Mouse (Mus musculus) testis, postnatal 10 days (tissue): ENCODE results near the gene Scly.

Experiments used
- DNase-seq: peaks from one replicate; pipeline ENCODE4 v3.0.0; 2021; ENCODE audit warnings: low spot score

Gene Scly

DNA sequence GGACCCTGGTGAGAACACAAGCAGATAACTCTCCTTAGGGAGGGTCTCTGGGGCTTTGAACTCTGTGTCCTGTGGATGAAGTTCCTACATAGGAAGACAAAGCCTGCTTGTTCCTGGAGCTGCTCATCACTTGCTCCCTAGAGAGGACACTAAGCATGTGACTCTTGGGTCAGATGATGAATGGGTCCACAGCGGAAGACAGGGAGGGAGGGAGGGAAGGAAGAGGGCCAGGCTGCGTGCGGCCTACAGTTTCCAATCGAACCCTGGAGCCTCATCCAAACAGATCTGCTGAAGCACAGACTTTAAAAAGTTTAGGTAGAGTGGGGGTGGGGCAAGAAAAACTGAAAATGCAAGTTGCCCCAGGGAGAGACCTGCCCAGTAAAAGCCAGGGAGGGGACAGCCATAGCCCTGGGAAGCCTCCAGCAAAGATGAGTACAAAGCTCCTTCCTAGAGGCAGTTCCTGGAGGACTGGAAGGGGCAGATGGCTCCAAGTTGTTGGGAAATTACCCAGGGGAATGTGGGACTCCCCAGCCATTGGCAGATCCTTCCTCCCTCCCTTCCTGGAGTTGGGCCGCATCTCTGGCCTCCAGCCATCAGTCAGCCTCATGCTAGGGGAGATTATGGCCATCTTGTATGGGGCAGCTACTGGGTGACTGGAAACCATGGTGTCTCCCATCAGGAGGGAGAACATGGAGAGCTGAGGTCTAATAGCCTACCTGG is 1.7 kb downstream of the Scly start:
- no peak for DNase-seq

DNA sequence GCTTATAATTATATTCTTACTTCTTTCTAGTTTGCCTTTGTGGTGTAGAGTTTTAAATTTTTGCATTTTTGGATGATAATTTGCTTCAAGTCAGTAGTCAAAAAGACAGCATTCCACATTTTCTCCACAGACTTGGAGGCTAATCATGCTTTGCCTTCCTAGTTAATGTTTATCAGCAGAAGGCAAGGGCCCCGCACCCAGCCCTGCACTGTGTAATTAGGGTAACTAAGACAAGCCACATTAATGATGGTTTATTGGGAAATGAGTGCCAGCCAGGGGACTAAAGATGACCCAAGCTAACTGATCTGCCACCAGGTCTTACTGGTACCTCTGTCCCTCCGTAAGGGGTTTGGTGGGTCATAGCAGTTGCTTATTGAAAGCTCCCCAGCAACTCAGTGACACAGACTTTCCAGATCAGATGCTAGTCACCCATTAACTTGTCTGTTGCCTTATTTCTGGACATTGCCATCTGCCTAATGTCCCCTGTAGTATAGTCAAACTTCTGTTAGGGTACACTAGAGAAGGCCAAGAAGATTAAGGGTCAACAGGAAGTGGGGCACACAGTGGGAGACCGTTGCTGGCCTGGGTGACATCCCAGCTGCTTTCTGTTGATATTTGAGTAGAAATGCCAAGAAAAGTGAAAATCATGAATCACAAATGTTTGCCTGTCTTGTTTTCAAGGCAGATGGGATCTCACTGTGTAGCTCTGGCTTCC is 3.2 kb downstream of the Scly start:
- no peak for DNase-seq

DNA sequence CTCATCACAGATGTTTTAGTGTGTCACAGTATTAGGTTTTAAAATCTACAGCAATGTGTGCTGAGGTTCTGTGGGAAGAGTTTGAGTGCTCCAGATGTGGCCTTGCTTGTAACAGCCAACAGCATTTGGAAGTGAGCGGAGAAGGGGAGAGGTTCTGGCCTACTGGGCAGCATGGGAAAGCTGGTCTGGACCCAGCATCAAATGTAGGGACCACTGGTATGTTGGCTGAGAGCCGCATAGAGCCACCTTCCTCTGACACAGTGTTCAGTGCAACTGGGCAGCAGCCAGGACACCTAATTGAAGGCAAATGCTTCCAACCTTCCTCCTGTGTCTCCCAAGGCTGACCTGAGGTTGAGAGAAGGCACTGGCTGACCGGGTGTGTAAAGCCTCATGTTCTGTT is 3.9 kb downstream of the Scly start:
- DNase-seq: no peak

DNA sequence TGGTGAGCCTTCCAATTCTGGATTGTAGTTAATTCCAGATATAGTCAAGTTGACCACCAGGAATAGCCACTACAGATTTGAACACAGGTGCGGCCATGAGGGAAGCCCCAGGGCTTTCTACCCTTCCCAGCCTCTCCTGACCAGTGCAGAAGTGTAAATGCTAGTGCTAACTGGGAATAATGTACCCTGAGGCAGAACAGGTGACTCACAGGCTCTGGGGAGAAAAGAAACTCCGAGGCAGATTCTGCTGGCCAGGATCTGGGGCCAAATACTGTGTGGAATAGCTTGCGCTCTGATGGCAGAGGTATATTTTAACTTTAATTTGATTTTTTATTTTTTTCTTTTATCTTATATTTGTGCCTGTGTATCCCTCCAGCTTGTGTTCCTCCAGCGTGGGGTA is 6.5 kb downstream of the Scly start:
- no peak for DNase-seq

DNA sequence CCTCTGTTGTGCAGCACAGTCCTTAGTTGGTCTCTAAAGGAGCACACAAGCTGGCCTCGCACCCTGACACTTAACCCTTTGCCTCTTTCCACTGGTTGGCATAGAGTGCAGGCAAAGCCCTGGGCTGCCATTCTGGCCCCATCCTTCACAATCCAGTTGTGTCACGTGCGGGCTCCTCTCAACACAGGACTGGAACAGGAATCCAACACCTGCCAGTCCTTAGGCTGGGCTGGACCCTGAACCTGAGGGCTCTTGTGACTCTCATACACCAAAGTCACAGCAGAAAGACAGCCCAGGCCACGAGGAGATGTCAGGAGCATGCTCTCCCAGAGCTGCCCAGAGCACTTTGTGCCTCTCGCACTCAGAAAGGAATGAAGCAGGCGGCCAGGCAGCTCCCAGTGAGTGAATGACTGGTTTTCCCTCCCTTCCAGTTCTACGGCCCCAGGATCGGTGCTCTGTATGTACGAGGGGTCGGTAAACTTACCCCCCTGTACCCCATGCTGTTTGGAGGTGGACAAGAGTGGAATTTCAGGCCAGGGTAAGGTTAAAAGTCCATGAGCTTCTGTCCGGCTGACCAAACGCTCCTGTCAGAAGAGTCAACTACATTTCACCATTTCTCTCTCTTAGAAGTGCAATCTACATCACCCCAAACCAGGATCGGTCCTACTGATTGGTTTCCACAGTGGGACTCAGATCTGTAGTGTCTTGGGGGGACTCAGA is 11.4 kb downstream of the Scly start:
- no peak for DNase-seq

DNA sequence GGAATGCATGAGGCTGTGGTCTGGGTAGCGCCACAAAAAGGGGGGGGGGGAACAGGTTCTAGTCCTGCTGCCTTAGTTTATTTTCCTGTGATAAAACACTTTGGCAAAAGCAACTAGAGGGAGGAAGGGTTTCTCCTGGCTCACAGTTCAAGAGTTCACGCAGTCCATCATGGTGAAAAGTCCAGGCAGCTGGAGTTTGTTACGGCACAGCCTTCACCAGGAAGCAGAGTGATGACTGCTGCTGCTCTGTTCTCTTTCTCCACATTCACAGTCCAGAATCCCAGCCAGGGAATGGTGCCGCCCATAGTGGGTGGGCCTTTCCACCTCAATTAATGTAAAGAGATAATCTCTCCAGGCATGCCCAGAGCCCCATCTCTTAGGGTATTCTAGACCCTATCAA is 14.1 kb downstream of the Scly start:
- no peak for DNase-seq

DNA sequence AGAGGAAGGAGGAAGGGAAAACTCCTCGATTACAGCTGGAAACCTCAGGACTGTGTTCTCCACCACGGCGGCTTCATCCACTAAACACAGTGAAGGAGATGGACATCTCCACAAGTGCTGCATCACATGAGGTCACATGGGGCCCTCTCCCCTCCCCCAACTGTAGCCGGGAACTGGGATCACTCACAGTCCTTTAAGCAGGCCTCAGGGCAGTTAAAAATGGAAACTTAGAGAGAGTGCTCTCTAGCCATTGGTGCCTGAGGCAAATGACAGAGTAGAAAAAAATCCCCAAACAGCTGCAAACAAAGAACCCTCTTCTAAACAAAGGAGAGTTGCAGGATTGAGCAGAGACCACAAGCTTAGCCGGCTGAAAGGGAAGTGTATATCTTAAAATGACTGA is 15.1 kb downstream of the Scly start:
- DNase-seq: no peak

DNA sequence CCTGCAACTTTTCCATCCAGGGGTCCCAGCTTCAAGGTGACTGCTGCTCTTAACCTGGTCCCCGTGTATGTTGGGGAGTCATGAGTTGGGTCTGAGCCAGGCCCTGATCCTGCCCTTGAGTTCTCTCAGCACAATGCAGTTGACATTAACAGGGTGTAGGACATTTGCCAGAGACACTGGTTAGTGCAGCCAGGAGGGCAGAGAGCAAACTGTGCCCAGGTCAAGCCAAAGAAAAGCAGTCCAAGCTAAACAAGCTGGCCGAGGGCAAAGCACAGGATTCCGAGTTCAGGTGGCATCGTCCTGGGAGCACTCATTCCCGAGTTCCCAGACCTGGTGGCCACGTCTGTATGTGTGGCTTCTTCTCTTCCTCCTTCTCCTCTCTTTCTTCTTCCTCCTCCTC is 19.5 kb downstream of the Scly start:
- DNase-seq: no peak

DNA sequence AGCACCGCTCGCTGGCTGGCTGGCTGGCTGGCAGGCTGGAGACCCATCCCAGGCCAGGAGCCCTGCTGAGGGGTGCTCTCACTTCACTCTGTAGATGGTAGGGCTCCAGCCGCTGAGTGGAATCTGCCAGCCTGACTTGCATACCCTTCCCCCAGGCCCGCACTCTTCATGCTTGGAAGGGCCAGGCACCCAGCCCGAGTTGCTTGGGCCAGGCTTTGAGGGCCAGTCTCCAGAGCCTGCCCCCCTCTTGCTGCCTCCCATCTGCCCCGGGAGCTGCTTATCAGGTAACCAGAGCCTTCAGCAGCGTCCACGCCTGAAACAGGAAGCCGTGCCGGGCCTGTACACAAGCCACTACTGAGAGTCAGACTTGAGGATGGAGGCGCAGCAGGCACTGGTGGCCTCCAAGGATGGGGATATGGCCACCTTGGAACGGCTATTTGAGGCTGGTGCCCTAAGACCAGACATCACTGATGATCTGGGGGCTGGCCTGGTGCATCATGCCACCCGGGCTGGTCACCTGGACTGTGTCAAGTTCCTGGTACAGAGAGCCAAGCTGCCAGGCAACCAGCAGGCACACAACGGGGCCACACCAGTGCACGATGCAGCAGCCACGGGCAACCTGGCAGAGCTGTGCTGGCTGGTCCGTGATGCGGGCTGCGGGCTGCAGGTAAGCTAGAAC is 23.8 kb downstream of the Scly start, which contains the start of gene Espnl:
TSS of gene Espnl (plus strand) at position 316 of the 679 bp plus-strand sequence.
- no peak for DNase-seq

DNA sequence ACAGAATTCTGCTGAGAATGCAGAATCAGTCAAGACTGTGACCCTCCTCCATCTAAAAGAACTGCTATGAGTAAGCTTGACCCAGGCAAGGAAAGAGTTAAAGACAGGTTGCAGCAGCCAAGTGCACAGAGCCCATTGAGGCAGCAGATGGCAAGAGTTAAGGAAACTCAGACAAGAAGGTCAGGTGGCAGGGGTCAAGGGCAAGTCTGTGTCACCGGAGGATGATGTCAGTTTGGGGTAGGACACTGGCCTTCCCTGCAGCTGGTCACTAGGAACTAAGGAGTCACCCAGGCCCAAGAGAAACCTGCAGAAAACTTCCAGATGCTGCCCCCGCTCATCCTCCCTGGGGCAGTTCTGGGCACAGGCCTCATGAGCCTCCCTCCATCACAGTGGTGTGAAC is 26.5 kb downstream of the Scly start:
- DNase-seq: no peak

DNA sequence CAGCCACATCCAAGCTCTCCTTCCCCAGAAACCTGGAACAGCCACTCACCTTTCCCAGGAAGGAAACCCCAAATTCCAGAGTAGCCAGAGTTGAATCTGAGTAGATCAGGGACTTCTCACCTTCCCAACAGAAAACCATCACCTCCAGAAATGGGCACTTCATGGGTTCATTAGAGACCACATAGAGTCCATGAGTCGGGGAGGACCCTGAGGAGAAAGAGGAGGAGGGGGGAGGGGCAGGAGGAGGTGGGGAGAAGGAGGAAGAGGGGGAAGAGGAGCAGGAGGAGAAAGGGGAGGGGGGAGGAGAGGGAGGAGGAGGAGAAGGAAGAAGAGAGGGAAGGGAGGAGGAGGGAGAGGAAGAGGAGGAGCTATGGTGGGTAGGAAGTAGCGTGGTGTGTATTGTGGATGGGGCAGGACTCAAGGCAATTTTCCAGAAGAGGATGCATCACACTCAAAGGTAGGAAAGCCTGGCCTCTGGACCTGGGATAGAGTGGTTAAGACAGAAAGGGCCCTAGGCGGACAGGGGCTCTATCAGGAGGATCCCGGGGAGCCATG is 27.4 kb downstream of the Scly start:
- DNase-seq: no peak

DNA sequence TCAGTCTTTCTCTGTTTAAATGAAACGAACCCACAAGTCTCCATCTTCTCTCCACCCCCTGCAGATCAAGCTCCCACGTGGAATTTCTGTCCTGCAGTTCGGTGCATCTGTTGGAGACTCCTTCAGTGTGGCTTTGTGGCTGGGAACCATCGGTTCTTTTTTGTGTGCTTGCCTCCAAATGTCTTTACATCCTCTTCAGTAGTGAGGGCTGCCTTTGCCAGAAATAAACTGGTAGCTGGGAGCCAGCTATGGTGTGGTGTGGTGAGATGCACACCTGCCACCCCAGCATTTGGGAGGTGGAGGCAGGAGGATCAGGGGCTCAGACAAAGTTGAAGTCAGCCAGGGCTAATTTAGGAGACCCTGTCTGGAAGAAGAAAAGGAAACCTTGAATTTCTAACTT is 34.0 kb downstream of the Scly start:
- no peak for DNase-seq

DNA sequence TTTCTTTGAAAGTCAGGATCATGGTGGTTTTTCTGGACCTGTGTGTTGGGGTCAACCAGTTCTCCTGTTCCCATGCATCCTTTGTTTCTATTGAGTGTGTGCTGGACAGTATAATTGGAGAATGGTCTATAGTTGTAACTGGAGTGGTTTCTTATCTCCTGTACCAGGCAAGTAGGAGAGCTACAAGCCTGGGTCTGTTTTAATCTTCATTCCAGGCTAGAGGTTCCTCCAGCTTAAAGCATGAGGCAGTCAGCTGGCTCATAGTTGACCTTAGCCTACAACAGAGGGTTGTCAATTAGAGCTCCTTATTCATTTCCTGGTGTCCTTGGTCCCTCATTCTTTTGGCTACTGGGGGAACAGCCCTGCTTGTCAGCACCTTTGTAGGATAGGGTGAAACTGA is 35.4 kb downstream of the Scly start:
- no peak for DNase-seq

DNA sequence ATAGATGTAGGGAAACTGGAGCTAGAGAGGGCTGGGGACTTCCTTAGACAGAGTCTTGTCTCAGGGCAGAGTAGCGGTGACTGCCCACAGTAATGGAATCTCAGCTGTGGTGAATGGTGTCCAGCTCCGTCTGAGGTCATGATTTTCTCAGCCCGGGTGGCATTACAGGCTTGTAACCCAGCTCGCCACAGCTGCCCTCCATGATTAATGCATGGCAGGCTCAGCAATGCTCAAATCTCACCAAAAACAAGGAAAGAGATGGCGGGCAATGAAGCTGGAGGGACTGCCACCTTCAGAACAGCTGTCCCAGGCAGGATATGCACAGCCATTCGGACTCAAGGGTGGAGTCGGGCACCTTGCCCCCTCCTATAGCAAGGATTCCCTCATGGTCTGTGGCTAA is 39.2 kb downstream of the Scly start:
- no peak for DNase-seq

DNA sequence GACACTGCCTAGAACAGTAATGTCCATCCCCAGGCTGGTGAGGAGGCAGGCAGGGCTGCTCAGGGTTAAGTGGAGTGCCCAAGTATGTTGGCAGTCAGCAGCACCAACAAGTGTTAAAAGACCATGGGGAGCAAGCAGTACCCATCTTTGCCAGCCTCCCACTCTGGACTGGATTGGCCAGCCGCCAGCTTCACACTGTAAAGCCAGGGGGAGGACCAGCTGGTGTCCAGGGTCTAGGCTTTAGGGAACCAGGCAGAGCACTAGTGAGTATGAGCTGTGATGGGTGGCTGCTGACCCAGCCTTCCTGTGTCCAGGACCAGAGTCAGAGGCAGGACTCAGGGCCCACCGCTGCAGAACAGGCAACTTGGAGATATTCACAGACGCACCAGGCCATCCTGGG is 45.9 kb downstream of the Scly start:
- DNase-seq: peak; percentile 68

DNA sequence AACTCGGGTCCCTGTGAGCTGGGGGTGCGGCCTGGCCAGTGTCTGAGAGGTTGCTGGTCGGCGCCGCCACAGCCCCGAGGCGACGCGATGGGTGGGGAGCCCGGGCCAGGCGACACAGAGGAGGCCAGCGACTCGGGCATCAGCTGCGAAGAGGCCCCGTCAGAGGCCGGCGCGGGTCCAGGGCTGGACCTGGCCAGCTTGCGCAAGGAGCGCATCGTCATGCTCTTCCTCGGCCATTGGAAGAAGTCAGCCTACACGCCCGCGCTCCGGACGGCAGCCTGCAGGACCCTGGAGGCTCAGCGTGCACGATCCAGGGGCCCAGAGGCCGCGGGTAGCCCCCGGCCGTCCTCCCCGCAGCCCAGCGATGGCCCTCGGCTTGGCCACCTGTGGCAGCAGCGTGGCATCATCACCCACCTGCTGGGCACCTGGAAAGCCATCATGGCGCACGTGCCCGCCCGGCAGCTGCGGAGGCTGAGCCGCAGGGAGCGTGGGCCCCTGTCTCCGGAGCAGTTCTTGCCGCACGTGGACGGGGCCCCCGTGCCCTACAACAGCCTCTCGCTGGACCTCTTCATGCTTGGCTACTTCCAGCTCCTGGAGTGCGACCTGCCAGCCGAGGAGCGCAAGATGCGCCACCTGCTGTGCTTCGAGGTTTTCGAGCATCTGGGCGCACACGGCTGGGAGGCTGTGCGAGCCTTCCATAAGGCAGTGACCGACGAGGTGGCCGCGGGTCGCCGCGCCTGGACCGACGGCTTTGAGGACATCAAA is 47.0 kb downstream of the Scly start:
- peak; percentile 55 for DNase-seq

DNA sequence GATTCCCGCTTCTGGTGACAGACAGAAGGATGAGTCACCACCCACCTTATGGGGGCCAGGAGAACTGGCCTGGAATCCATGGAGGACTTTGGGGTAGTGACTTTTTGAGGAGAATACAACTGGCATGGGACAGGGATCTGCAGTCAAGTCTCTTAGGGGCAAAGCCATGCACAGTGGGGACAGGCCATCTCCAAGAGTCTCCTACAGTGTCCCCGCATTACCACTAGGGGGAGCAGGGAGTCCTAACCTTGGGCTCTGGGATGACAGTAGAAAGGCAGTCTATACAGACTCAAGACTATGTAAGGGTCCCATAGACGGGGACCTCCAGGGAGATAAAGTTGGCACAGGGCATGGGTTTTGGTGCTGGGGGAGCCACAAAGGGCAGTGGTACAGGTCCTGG is 48.8 kb downstream of the Scly start:
- peak; percentile 73 for DNase-seq

DNA sequence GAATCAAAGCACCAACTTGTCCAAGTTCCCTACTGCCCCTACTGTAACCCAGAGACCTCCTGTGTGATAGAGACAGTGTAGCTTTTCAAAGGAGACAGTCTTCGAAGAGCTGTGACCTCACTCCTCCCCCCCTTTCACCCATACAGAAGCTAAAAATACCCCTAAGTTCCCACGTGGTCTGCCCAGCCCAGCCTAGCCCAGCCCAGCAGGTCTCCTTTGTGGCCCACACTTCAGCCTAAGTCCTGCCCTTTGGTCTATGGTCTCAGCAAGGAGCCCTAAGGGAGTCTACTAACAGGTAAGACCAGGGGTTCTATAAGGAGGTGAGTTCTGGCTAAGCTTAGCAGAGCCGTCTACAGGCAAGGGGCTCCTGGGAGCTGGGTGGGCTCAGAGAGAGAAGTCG is 52.7 kb downstream of the Scly start, which contains the start of gene Klhl30:
TSS of gene Klhl30 (plus strand) at position 176 of the 400 bp plus-strand sequence.
- no peak for DNase-seq

DNA sequence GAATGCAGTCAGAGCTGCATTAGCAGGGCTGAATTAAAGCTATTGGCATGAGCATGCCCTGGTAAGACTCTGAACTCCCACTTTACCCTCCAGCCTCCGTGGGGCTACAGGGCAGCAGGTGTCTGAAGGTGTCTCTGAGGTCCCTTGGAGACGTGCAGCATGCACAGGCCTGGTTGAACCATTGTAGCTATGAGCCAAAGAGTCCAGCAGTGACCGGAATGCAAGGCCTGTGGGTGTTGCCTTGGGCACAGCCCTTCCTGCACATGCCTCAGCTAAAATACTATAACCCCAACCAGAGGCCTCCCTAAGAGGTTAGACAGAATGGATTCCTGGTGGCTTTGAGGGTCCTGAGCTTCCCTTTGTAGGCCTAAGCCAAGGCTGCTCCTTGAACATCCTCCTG is 53.1 kb downstream of the Scly start:
- DNase-seq: no peak

DNA sequence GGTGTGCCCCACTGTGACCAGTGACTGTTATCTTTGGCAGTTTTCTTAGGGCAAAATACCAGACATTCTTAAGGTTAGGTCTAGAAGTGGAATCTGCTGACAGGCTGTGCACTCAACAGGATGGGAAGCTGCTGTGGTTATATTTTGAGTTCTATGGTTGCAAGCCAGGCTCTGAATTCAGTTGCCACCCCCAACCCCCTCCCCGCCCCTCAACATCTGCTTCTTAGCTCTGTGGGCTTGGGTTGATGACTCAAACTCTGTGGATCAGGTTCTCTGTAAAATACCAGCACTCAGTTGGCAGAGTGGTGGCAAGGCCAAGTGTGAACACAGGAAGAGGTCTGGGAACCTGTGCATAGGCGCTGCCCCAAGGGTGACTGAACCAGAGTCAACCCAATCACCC is 54.1 kb downstream of the Scly start:
- DNase-seq: no peak

DNA sequence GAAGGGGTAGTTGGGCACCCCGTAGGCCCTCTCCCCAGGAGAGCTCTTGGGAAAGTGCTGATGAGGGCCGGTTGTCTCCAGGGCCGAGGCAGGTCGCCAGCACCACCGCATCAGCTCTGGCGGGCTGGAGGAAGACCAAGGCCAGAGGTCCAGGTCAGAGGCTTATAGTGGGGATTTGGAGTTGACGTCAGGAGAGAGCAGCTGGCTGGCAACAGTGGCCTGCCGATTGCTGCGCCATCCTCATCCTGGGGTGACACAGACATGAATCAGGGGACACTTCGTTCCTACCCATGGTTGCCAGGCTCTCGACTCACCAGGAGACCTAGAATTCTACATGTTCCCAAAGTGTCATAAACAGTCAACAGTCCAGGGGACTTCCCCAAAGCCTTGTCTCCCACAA is 58.0 kb downstream of the Scly start:
- DNase-seq: no peak
